In genomic region chr10:86341589-86341988, GRCm38 (mm10) we compare ENCODE assay signal across 10 mouse cellular contexts. TPM values are rescaled to one million over a fixed set of nuclear protein-coding genes. Genes with fewer than 3 reads are reported as not detected.
A peak's percentile ranks its signal among the peaks of the same experiment; 100 is the strongest.
DNase-seq lines count a peak whose midpoint lies in the region; ATAC-seq and TF ChIP-seq lines count a peak whose summit lies in the region.
"Had no signal": no experiment of that assay in that cellular context is flagged by ENCODE, and none has a peak within 500 bp of the region (broad histone marks: within the 10 kb centered on the region; RNA-seq: fewer than 3 reads in every experiment).

No protein-coding gene starts in this region.

- H3K4me2 ChIP-seq in stomach, embryonic 16.5 days (ENCODE audit: low read depth, low read length), result no peak overlapping the region
- H3K4me2 ChIP-seq in midbrain, embryonic 15.5 days, result no peak overlapping the region
- H3K4me2 ChIP-seq: embryonic facial prominence, embryonic 13.5 days had no signal

- peak; percentile 51; the same call in 1 of the 2 replicates for TF ChIP-seq POLR2A in heart, adult 2 months (IDR thresholded peaks at IDR 0.05; ENCODE audit: insufficient read depth, low read depth, low read length)

- H3K79me2 ChIP-seq in heart, adult 2 months (replicated peaks; ENCODE audit: control insufficient read depth, insufficient read depth, low read length), result no peaks in the 10 kb centered on the region

- no peak overlapping the region for H3K4me3 ChIP-seq in heart, adult 2 months
- no peak overlapping the region for H3K4me3 ChIP-seq in stomach, embryonic 16.5 days (replicated peaks; ENCODE audit: low read length)
- no peak overlapping the region for H3K4me3 ChIP-seq in midbrain, embryonic 15.5 days
- H3K4me3 ChIP-seq: embryonic facial prominence, embryonic 13.5 days had no signal

- no peaks in the 10 kb centered on the region for H3K27me3 ChIP-seq in heart, adult 2 months (ENCODE audit: control insufficient read depth, insufficient read depth, low read length)
- H3K27me3 ChIP-seq in stomach, embryonic 16.5 days (ENCODE audit: control insufficient read depth, insufficient read depth, low read length), result no peaks in the 10 kb centered on the region
- no peaks in the 10 kb centered on the region for H3K27me3 ChIP-seq in midbrain, embryonic 15.5 days (replicated peaks)
- H3K27me3 ChIP-seq: embryonic facial prominence, embryonic 13.5 days had no signal

- H3K9ac ChIP-seq in heart, adult 2 months (ENCODE audit: low read depth, low read length), result no peak overlapping the region
- no peak overlapping the region for H3K9ac ChIP-seq in stomach, embryonic 16.5 days (ENCODE audit: low read length)
- no peak overlapping the region for H3K9ac ChIP-seq in midbrain, embryonic 15.5 days
- H3K9ac ChIP-seq: embryonic facial prominence, embryonic 13.5 days had no signal

- peak; percentile 31 for DNase-seq in ovary, postnatal 36 days (ENCODE audit: low spot score)
- no peak for DNase-seq in ovary, postnatal 14 days (ENCODE audit: low spot score)
- DNase-seq in heart, adult 2 months, result peak; percentile 87 to 91
- DNase-seq in kidney, postnatal 25 days, result peak; percentile 80 to 94
- no peak for DNase-seq in B cell, adult 2 months
- DNase-seq in cerebellum, adult 18-20 months, result no peak

- intact Hi-C loops in heart, adult 2 months (cut with DNase I), result loop anchor here (5.0 kb wide), 1 partner anchor 116 kb away; no protein-coding TSS in a partner anchor

- peak; percentile 100 for TF ChIP-seq EP300 in heart, adult 2 months (IDR thresholded peaks at IDR 0.05; ENCODE audit: insufficient read depth, low read depth, low read length)

- WGBS in heart, adult 2 months, result 15% methylated on average over 8 of the region's 8 CpGs
- WGBS in stomach, embryonic 16.5 days, result 48% methylated on average over 8 of the region's 8 CpGs
- WGBS in midbrain, embryonic 15.5 days, result 35% methylated on average over 8 of the region's 8 CpGs

- peaks cover 52% of the 10 kb centered on the region for H3K36me3 ChIP-seq in heart, adult 2 months (ENCODE audit: control insufficient read depth, insufficient read depth, low read length)
- H3K36me3 ChIP-seq in stomach, embryonic 16.5 days (ENCODE audit: control insufficient read depth, insufficient read depth, low read length), result no peaks in the 10 kb centered on the region
- no peaks in the 10 kb centered on the region for H3K36me3 ChIP-seq in midbrain, embryonic 15.5 days (replicated peaks)

- H3K4me1 ChIP-seq in heart, adult 2 months (ENCODE audit: control insufficient read depth, insufficient read depth, low read length), result peaks cover 49% of the 10 kb centered on the region
- peaks cover 64% of the 10 kb centered on the region for H3K4me1 ChIP-seq in stomach, embryonic 16.5 days (ENCODE audit: control insufficient read depth, insufficient read depth, low read length)
- 0 out of 2 replicates have a peak, but pooled peaks cover 2% of the 10 kb centered on the region for H3K4me1 ChIP-seq in midbrain, embryonic 15.5 days

- no peaks in the 10 kb centered on the region for H3K9me3 ChIP-seq in stomach, embryonic 16.5 days (replicated peaks; ENCODE audit: control insufficient read depth, low read length)
- no peaks in the 10 kb centered on the region for H3K9me3 ChIP-seq in midbrain, embryonic 15.5 days
- H3K9me3 ChIP-seq: embryonic facial prominence, embryonic 13.5 days had no signal

- H3K27ac ChIP-seq in heart, adult 2 months, result peak overlapping the region; percentile 92
- H3K27ac ChIP-seq in stomach, embryonic 16.5 days (ENCODE audit: low read length), result peak overlapping the region; percentile 44; the same call in 1 of the 2 replicates
- no peak overlapping the region for H3K27ac ChIP-seq in midbrain, embryonic 15.5 days
- H3K27ac ChIP-seq: embryonic facial prominence, embryonic 13.5 days had no signal

- peak; percentile 11; the same call in 1 of the 2 replicates for ATAC-seq in stomach, embryonic 16.5 days (ENCODE audit: insufficient read depth, low FRiP score)
- no peak for ATAC-seq in midbrain, embryonic 15.5 days (replicated peaks)

- no peak for TF ChIP-seq CTCF in heart, adult 2 months (IDR thresholded peaks at IDR 0.05)

RNA-seq across cellular contexts. Expression of gene Timp3, which starts 41.4 kb away (rescaled TPM):
- total RNA-seq in heart, adult 2 months (2021), result 100 to 1,000 TPM; 154 to 174 TPM
- polyA plus RNA-seq in heart, adult 2 months (2012; rRNA removed), result 80.2 and 114 TPM in 2 replicates
- 76.1 and 80.6 TPM in 2 replicates for polyA plus RNA-seq in stomach, embryonic 16.5 days (2015; fragmentation: Nextera tagmentation; extraction: Ambion mirVana)
- 31.1 and 33.9 TPM in 2 replicates for polyA plus RNA-seq in midbrain, embryonic 15.5 days (2015; fragmentation: Nextera tagmentation; extraction: Ambion mirVana)
- total RNA-seq: MEL had no signal

Comparison
In these comparisons a context has a peak if more than half of its experiments do, and no peak if none do; other contexts are left out.
1. DNase-seq: peak in ovary, postnatal 36 days (single experiment), heart, adult 2 months (2 of 2) and kidney, postnatal 25 days (2 of 2); none in ovary, postnatal 14 days (single experiment), B cell, adult 2 months (0 of 2) and cerebellum, adult 18-20 months (0 of 2).